Mouse (Mus musculus): Measurements from ENCODE around the gene Serpina9. TPM values are rescaled to one million over a fixed set of nuclear protein-coding genes. Genes with fewer than 3 reads are reported as not detected.
"Not testable (repeated sequence)": the region's sequence is repeated elsewhere in the genome, so short reads cannot be mapped to it uniquely, and the experiment has no call there.

Serpina9 gene
- total RNA-seq, 2 experiments from 2014 or later, result not detected

DNA sequence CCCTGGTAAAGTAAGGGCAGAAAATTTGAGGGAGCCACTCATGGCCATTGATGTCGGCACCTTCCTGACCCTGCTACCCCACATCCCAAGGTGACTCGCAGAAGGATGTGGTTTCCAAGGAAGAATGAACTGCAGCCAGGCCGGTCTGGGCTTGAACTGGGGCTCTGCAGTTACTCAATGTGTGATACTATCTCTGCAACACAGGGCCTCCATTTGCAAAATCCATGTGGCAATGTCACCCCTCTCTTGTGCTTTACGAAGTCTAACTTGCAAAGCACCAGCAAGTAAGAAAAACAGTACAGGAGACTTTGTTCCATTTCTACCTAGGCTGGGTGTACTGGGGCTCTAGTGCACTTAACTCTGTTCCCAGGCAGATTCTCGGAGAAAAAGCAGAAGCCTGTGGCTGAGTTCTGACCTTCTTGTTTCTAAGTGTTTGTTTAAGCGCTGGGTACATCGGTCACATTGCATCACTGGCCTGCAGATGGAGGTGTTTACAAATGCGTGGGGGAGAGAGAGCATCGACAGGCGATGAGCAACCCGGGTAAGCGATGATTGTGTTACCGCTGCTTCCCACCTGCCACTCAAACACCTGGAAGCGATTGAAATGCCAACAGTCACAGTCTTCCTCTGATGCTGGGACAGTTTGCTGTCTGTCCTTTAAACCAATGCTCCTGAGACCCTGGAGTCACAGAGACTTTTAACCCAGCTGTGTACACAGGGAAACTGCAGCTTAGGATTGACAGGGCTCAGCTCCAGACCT, 24.6 kb downstream of the Serpina9 start:
- DNase-seq, result no peak

DNA sequence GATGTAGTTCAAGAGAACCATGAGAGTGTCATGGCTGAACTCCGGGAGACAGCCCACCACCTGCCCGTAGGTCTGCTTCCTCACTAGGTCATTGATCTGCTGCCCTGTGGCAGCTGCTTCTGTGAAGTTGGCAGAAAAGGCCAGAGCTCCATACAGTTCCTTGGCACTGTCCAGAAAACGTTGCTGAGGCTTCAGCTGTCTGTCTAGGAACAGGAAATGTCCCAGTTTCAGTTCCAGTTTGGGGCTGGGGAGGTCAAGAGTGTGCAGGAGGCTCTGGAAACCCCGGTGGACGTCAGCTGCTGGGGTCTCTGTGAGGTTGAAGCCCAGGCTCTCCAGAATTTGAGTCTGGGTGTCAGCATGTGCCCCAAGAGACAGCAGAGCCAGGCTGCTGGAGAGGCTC, 27.7 kb downstream of the Serpina9 start:
- DNase-seq, result no peak

DNA sequence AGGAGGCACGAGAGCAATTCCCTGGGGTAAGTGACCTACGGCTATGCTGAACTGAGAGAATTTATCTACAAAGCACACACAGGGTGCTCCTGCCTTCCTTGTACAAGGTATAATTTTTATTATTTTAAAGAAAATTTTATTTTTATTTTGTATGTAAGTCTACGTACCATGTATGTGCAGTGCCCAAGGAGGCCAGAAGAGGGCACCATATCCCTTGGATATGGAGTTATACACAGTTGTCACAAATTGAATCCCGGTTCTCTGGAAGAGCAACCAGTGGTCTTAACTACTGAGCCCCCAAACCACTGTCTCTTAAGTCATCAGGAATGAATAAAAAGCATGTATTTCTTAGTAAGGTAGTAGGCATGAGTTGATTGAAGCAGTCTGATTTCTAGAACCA, 28.6 kb downstream of the Serpina9 start:
- peak; percentile 65 for DNase-seq

DNA sequence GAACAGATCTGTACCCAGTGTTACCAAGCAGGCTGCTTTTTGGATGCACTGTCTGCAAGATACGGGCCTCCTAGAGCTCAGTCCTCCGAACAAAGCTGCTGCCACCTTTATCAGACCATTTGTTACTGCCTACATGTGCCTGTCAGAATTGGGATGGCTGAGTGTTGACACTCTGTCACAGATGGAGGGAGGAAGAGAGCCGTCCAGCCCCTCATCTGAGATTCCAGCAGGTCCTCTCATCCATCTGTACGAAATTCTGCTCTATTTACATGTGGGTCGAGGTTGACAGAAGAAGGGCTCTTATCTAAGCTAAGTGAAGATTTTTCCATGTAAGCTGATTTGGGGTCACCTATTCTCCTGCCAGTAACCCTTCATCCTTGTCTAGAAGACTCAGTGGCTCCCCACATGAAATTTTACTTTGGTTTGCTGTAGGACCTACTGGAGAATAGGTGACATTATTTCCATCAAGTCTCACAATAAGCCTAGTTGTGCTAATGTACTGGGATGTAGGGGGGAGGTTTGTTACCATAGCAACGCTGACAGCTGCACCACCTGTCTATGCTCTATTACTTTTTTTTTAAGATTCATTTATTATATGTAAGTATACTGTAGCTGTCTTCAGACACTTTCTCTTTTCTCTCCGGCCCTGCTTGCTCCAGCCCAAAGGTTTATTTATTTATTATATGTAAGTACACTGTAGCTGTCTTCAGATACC, 31.8 kb downstream of the Serpina9 start:
- no peak for DNase-seq

DNA sequence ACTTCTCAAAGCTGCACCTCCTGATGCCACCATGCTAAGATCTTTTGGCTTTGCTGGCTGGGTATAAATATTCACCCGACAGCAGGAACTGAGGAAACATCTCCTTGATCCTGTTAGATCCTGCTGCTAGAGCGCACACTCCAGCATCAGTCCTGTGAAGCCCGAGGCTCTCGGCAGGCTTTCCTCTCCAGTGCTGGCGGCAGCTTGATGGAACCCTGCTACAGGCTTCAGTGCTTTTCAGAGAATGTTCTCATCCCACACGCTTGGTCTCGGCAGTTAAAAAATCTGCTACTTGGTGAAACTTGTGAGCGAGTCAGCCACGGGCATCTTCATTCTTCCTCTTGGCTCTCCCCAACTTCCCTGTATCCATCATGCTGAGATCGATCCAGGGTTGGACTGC, 35.3 kb downstream of the Serpina9 start:
- no peak for DNase-seq

- peak; percentile 31 for DNase-seq
Measured at GRCm38 (mm10) chr12:103977846-103978245, 35.7 kb downstream of the Serpina9 start.

DNA sequence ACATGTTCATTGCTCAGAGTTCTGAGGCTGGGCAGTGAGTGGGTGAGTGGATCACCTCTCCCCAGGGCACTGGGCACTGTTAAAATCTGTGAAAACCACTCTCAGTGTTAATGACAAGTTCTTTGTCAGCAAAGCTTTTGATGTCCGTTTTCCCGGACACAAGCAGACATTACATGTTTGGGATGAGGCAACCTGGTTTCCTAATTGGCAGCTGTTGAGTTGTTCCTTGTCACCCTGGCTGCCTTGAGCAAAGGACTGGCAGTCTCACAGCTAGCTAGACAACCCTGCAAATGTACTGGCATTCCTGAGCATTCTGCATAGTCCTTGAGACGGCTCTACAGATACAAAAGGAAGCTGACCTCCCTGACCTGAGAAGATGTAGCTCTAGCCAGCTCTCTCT, 36.5 kb downstream of the Serpina9 start:
- no peak for DNase-seq

GRCm38 (mm10) chr12:103971080-103971479, 42.5 kb downstream of the Serpina9 start:
- no peak for DNase-seq

- no peak for DNase-seq
Measured at GRCm38 (mm10) chr12:103969577-103970116, 43.9 kb downstream of the Serpina9 start.

- no peak for DNase-seq
Measured at GRCm38 (mm10) chr12:103966761-103967160, 46.8 kb downstream of the Serpina9 start.

GRCm38 (mm10) chr12:103963288-103963687, 50.3 kb downstream of the Serpina9 start:
- DNase-seq, result no peak

GRCm38 (mm10) chr12:103962860-103963259, 50.7 kb downstream of the Serpina9 start:
- DNase-seq, result no peak

DNA sequence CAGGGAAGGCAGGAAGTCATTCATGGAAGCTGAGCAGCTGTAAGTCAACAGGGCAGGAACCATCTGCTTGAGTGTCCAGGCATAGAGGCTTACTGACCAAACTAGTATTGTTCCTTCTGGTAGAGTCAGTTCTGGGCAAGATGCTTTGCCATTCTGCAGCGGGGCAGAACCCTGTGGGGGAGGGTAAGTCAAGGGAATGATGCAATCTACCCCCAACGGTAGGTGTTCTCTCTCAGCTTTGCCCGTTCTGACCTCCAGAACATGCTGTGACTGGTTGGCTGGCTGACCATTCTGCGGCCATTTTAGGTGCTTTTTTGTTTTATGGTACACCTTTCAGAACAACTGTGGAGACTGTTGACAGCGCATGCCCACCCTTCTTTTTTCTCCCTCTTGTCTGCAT, 51.2 kb downstream of the Serpina9 start:
- no peak for DNase-seq

GRCm38 (mm10) chr12:103961716-103962115, 51.8 kb downstream of the Serpina9 start:
- DNase-seq, result no peak

DNA sequence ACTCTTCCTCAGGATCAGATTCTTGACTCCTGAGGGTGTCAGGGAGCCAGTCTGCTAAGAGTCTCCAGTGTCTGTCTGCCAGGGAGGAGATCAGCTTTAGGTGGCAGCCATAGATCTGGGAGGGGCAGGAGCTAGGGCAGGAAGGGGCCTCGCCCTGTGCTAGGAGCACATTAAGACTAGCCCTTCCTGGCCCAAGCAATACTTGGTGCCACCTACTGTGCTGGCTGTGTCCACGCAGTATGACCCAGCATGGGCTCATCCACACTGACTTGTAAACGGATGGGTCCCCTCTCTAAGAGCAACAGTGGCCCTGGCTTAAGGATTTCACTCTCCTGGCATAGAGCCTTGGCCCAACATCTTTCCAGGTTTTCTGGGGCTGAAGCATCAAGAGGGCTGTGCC, 54.8 kb downstream of the Serpina9 start, which contains the start of gene Serpina1e:
Gene Serpina1e (minus strand): TSS at position 178 of the 400 bp plus-strand sequence.
- no peak for DNase-seq

DNA sequence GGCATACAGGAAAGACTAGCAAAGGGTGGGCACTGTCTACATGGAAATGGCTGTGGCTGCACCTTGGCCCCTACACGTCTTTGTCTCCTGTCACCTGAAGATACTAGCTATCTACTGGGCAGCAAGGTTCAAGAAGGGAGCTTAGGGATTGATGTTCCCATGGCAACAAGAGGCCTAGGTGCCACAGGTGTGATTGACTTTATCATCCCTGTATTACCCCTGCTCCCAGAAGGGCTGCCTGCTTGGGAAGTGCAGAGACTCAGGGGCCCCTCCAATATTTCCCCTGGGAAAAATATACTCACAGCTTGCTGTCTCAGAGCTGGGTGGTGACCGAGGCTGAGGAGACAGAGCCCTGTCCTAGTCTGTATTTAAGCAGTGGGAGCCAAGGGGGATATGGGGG, 57.0 kb downstream of the Serpina9 start:
- not testable (repeated sequence) for DNase-seq

- DNase-seq, result not testable (repeated sequence)
Measured at GRCm38 (mm10) chr12:103952972-103953371, 60.6 kb downstream of the Serpina9 start.

DNA sequence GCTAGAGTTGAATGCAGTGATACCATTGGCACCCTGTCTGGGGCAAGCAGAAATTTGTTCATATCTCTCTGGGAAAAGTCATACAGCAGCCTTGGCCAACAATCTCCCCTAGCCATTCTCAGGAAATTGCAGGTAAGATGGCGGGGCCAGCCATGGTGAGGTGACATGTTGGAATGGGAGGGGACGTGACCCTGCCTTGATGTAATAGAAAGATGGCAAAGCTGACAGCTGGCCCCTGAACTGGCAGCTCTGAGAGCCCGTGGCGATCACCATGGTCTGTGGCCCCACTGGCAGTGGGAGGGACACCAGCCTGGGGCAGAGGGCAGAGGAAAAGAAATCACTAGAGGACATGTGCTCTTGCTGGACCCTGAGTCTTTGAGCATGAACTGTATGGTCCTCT, 67.3 kb downstream of the Serpina9 start:
- DNase-seq, result no peak

Other genes starting within 250 kb of the Serpina9 start
- gene Serpina1d, start 240.2 kb downstream of the Serpina9 start, total RNA-seq (2021), result under 1 TPM; 0.34 to 0.52 TPM
- gene Serpina1b, start 183.4 kb downstream of the Serpina9 start, total RNA-seq (2021), result under 1 TPM; 0.34 to 0.43 TPM
- gene Serpina1a, start 150.2 kb downstream of the Serpina9 start, total RNA-seq (2021), result under 1 TPM in 1 of 2 experiments, not detected in 1; 0.48 TPM
- not detected for gene Serpina1c, start 108.9 kb downstream of the Serpina9 start, total RNA-seq (2021)
- under 1 TPM in 1 of 2 experiments, not detected in 1; 0.41 TPM for gene Serpina1e, start 54.8 kb downstream of the Serpina9 start, total RNA-seq (2021)
- not detected for gene Serpina11, start 23.8 kb downstream of the Serpina9 start, total RNA-seq (2021)
- not detected for gene Serpina12, start 30.7 kb upstream of the Serpina9 start, total RNA-seq (2021)
- gene Serpina5, start 87.4 kb upstream of the Serpina9 start, total RNA-seq (2021), result not detected
- not detected for gene Serpina3a, start 99.0 kb upstream of the Serpina9 start, total RNA-seq (2021)
- not detected for gene Serpina3b, start 114.2 kb upstream of the Serpina9 start, total RNA-seq (2021)
- gene Serpina3c, start 140.1 kb upstream of the Serpina9 start, total RNA-seq (2021), result under 1 TPM in 1 of 2 experiments, not detected in 1; 0.17 TPM
- not detected for gene Serpina3f, start 200.8 kb upstream of the Serpina9 start, total RNA-seq (2021)
- 1 to 10 TPM in 1 of 2 experiments, under 1 TPM in 1; 0.83 to 1.7 TPM for gene Serpina3g, start 222.5 kb upstream of the Serpina9 start, total RNA-seq (2021)
- 1 to 10 TPM in 1 of 2 experiments, under 1 TPM in 1; 0.31 to 1.0 TPM for gene Serpina3i, start 249.4 kb upstream of the Serpina9 start, total RNA-seq (2021)